9 mouse cellular contexts compared by ENCODE assay signal in genomic region chr14:30923375-30924105, GRCm38 (mm10). TPM values are rescaled to one million over a fixed set of nuclear protein-coding genes. Genes with fewer than 3 reads are reported as not detected.
DNase-seq lines count a peak whose midpoint lies in the region; TF ChIP-seq lines count a peak whose summit lies in the region.
"Had no signal": no experiment of that assay in that cellular context is flagged by ENCODE, and none has a peak within 500 bp of the region (broad histone marks: within the 10 kb centered on the region; RNA-seq: fewer than 3 reads in every experiment).

Gene Itih3 (minus strand): TSS chr14:30923760.

- TF ChIP-seq POLR2A in heart, adult 2 months (IDR thresholded peaks at IDR 0.05; ENCODE audit: insufficient read depth, low read depth, low read length) = no peak

- no peaks in the 10 kb centered on the region for H3K4me1 ChIP-seq in heart, adult 2 months (ENCODE audit: control insufficient read depth, insufficient read depth, low read length)

- H3K9ac ChIP-seq in heart, adult 2 months (ENCODE audit: low read depth, low read length) = no peak within 1 kb of the TSS

- H3K4me3 ChIP-seq in heart, adult 2 months = no peak within 1 kb of the TSS

- peak; percentile 17 to 38 for DNase-seq in heart, adult 18-20 months
- DNase-seq in heart, adult 2 months = no peak
- peak; percentile 15 for DNase-seq in testis, postnatal 14 days (ENCODE audit: low spot score)
- DNase-seq in testis, postnatal 10 days (ENCODE audit: low spot score) = no peak
- DNase-seq in left cerebral cortex, postnatal 36 days (ENCODE audit: low spot score in 2 of 2) = peak; percentile 16 to 18
- no peak for DNase-seq in spleen, adult 18-20 months
- DNase-seq in urinary bladder, postnatal 10 days (ENCODE audit: low spot score) = no peak
- DNase-seq in B cell, adult 2 months = no peak
- DNase-seq: gastrocnemius, postnatal 25 days had no signal

- no peaks in the 10 kb centered on the region for H3K36me3 ChIP-seq in heart, adult 2 months (ENCODE audit: control insufficient read depth, insufficient read depth, low read length)

- H3K79me2 ChIP-seq in heart, adult 2 months (replicated peaks; ENCODE audit: control insufficient read depth, insufficient read depth, low read length) = no peaks in the 10 kb centered on the region

- no peak for TF ChIP-seq CTCF in heart, adult 2 months (IDR thresholded peaks at IDR 0.05)

- no peak within 1 kb of the TSS for H3K27ac ChIP-seq in heart, adult 2 months

- intact Hi-C loops in heart, adult 2 months (cut with DNase I) = no loop called here
- intact Hi-C loops in left cerebral cortex, postnatal 36 days (cut with DNase I) = no loop called here

- WGBS in heart, adult 2 months = 34% methylated on average over 6 of the region's 6 CpGs

- H3K27me3 ChIP-seq in heart, adult 2 months (ENCODE audit: control insufficient read depth, insufficient read depth, low read length) = no peaks in the 10 kb centered on the region

- TF ChIP-seq EP300 in heart, adult 2 months (IDR thresholded peaks at IDR 0.05; ENCODE audit: insufficient read depth, low read depth, low read length) = no peak

RNA-seq across cellular contexts. Expression of gene Itih3, which starts in this region (rescaled TPM):
- under 1 TPM; 0.27 to 0.69 TPM for total RNA-seq in heart, adult 18-20 months (2021)
- total RNA-seq in heart, adult 2 months (2021) = under 1 TPM; 0.82 to 0.86 TPM
- 0.25 and 0.44 TPM in 2 replicates for polyA plus RNA-seq in heart, adult 2 months (2012; rRNA removed)
- 10 to 100 TPM; 19.5 to 24.1 TPM for total RNA-seq in left cerebral cortex, postnatal 36 days (2021)

Comparison
In these comparisons a context has a peak if more than half of its experiments do, and no peak if none do; other contexts are left out.
1. RNA of gene Itih3 (total RNA-seq): 19.5 to 24.1 TPM in left cerebral cortex, postnatal 36 days; 0.82 to 0.86 TPM in heart, adult 2 months and 0.27 to 0.69 TPM in heart, adult 18-20 months; every median in the first group is over 10 times any median in the second.
2. DNase-seq: peak in testis, postnatal 14 days (single experiment) and left cerebral cortex, postnatal 36 days (2 of 2); none in heart, adult 2 months (0 of 2), testis, postnatal 10 days (single experiment), spleen, adult 18-20 months (0 of 2), urinary bladder, postnatal 10 days (single experiment) and B cell, adult 2 months (0 of 2).
3. Peak in DNase-seq in heart, adult 18-20 months; RNA of the gene not detected or under 1 TPM.